Mouse (Mus musculus) MEL (cell line): Measurements from ENCODE around the gene Snd1. TPM values are rescaled to one million over a fixed set of nuclear protein-coding genes. Genes with fewer than 3 reads are reported as not detected.

Experiments used
- DNase-seq: peaks from one replicate; pipeline ENCODE4 v3.0.0; 2011; ENCODE audit warnings: low read depth, low spot score
- H3K27ac ChIP-seq: 2 replicates; pipeline ENCODE4 v1.5.1; 2012; ENCODE audit warnings: low read depth, mild to moderate bottlenecking, control low read depth, low read length, moderate library complexity; ENCODE audit not compliant: control insufficient read depth
- H3K27me3 ChIP-seq, 2 experiments: fragments of 150-350 bp in 1 of 2; sonication (generic) in 1 of 2; 2 replicates each; pipeline ENCODE4 v1.6.1; 2012; ENCODE audit warnings: low read length in 2 of 2, mild to moderate bottlenecking in 2 of 2, improper control_type of control experiment in 1 of 2, moderate library complexity in 1 of 2; ENCODE audit not compliant: insufficient read depth in 2 of 2, control insufficient read depth in 1 of 2
- H3K36me3 ChIP-seq, 2 experiments: 2 replicates each; pipeline ENCODE4 v1.6.1; 2012 to 2014; ENCODE audit warnings: low read length in 2 of 2, improper control_type of control experiment in 1 of 2, inconsistent platforms in 1 of 2, mild to moderate bottlenecking in 1 of 2; ENCODE audit not compliant: insufficient read depth in 2 of 2, control insufficient read depth in 1 of 2
- H3K4me1 ChIP-seq, 2 experiments: fragments of 150-350 bp in 1 of 2; sonication (generic) in 1 of 2; 2 replicates each; pipeline ENCODE4 v1.6.1; 2012; ENCODE audit warnings: low read length in 2 of 2, improper control_type of control experiment in 1 of 2, mild to moderate bottlenecking in 1 of 2; ENCODE audit not compliant: insufficient read depth in 2 of 2, control insufficient read depth in 1 of 2
- H3K4me3 ChIP-seq, 2 experiments: fragments of 150-350 bp in 1 of 2; sonication (generic) in 1 of 2; 2 replicates each; pipeline ENCODE4 v1.5.1; 2012; ENCODE audit warnings: low read depth in 2 of 2, low read length in 2 of 2, mild to moderate bottlenecking in 2 of 2, moderate library complexity in 2 of 2, control low read depth in 1 of 2, improper control_type of control experiment in 1 of 2; ENCODE audit not compliant: control insufficient read depth in 1 of 2, insufficient read depth in 1 of 2
- H3K79me2 ChIP-seq: 2 replicates; pipeline ENCODE4 v1.6.1; 2012; ENCODE audit warnings: mild to moderate bottlenecking, low read length, moderate library complexity; ENCODE audit not compliant: control insufficient read depth, poor library complexity, insufficient read depth
- H3K9ac ChIP-seq: 2 replicates; pipeline ENCODE4 v1.6.1; 2012; ENCODE audit warnings: low read depth, mild to moderate bottlenecking, control low read depth, low read length, moderate library complexity; ENCODE audit not compliant: control insufficient read depth, poor library complexity, severe bottlenecking
- H3K9me3 ChIP-seq: fragments of 150-350 bp; sonication (generic); replicated peaks from 2 replicates; pipeline ENCODE4 v1.6.1; 2012; ENCODE audit warnings: mild to moderate bottlenecking, low read length, improper control_type of control experiment, moderate library complexity; ENCODE audit not compliant: insufficient read depth
- BHLHE40 ChIP-seq: IDR thresholded peaks from 2 replicates; pipeline ENCODE4 v1.6.1; 2012; ENCODE audit warnings: low read depth, mild to moderate bottlenecking, inconsistent platforms, low read length, improper control_type of control experiment, borderline replicate concordance
- CTCF ChIP-seq, 3 experiments: IDR thresholded peaks in 2 of 3; conservative IDR thresholded peaks in 1 of 3; 2 replicates each; pipeline ENCODE4 v1.5.1; 2011 to 2012; ENCODE audit warnings: low read length in 3 of 3, low read depth in 2 of 3, mild to moderate bottlenecking in 2 of 3, improper control_type of control experiment in 1 of 3, inconsistent platforms in 1 of 3, mixed read lengths in 1 of 3, moderate library complexity in 1 of 3; ENCODE audit not compliant: control insufficient read depth in 1 of 3, insufficient read depth in 1 of 3, poor library complexity in 1 of 3, severe bottlenecking in 1 of 3
- ELF1 ChIP-seq: IDR thresholded peaks from 2 replicates; pipeline ENCODE4 v1.6.1; 2014; ENCODE audit warnings: low read depth, mild to moderate bottlenecking, inconsistent platforms, low read length, improper control_type of control experiment, moderate library complexity
- EP300 ChIP-seq, 2 experiments: IDR thresholded peaks; 2 replicates each; pipeline ENCODE4 v1.6.1; 2011; ENCODE audit warnings: improper control_type of control experiment in 2 of 2, low read length in 2 of 2, low read depth in 1 of 2, mild to moderate bottlenecking in 1 of 2
- ETS1 ChIP-seq: IDR thresholded peaks from 2 replicates; pipeline ENCODE4 v1.6.1; 2012; ENCODE audit warnings: low read depth, mild to moderate bottlenecking, inconsistent platforms, low read length, improper control_type of control experiment, moderate library complexity
- GABPA ChIP-seq: IDR thresholded peaks from 2 replicates; pipeline ENCODE4 v1.6.1; 2012; ENCODE audit warnings: low read depth, mild to moderate bottlenecking, inconsistent platforms, low read length, improper control_type of control experiment, moderate library complexity
- HCFC1 ChIP-seq: IDR thresholded peaks from 2 replicates; pipeline ENCODE4 v1.6.1; 2012; ENCODE audit warnings: low read depth, mild to moderate bottlenecking, inconsistent platforms, low read length, improper control_type of control experiment, moderate library complexity
- KAT2A ChIP-seq: conservative IDR thresholded peaks from 2 replicates; pipeline ENCODE4 v1.6.1; 2012; ENCODE audit warnings: low read depth, low read length, improper control_type of control experiment, inconsistent platforms
- MAFK ChIP-seq: IDR thresholded peaks from 2 replicates; pipeline ENCODE4 v1.6.1; 2011; ENCODE audit warnings: low read depth, mild to moderate bottlenecking, low read length, improper control_type of control experiment, borderline replicate concordance
- MAX ChIP-seq: IDR thresholded peaks from 2 replicates; pipeline ENCODE4 v1.6.1; 2011; ENCODE audit warnings: low read length, improper control_type of control experiment
- MAZ ChIP-seq: IDR thresholded peaks from 2 replicates; pipeline ENCODE4 v1.6.1; 2012; ENCODE audit warnings: low read depth, mild to moderate bottlenecking, inconsistent platforms, low read length, improper control_type of control experiment
- MEF2A ChIP-seq: IDR thresholded peaks from 2 replicates; pipeline ENCODE4 v1.6.1; 2014; ENCODE audit warnings: low read depth, mild to moderate bottlenecking, inconsistent platforms, low read length, improper control_type of control experiment; ENCODE audit not compliant: poor library complexity, insufficient replicate concordance, severe bottlenecking; ENCODE audit errors: extremely low read depth
- MXI1 ChIP-seq: IDR thresholded peaks from 2 replicates; pipeline ENCODE4 v1.6.1; 2011; ENCODE audit warnings: mild to moderate bottlenecking, low read depth, low read length, improper control_type of control experiment
- MYB ChIP-seq: IDR thresholded peaks from 2 replicates; pipeline ENCODE4 v1.6.1; 2011; ENCODE audit warnings: mild to moderate bottlenecking, low read depth, low read length, improper control_type of control experiment
- POLR2A ChIP-seq, 2 experiments: IDR thresholded peaks; 2 replicates each; pipeline ENCODE4 v1.6.1; 2011 to 2012; ENCODE audit warnings: low read length in 2 of 2, mild to moderate bottlenecking in 2 of 2, control low read depth in 1 of 2, improper control_type of control experiment in 1 of 2, low read depth in 1 of 2, moderate library complexity in 1 of 2; ENCODE audit not compliant: control insufficient read depth in 1 of 2, insufficient read depth in 1 of 2, poor library complexity in 1 of 2
- POLR2AphosphoS2 ChIP-seq: IDR thresholded peaks from 2 replicates; pipeline ENCODE4 v1.6.1; 2011; ENCODE audit warnings: low read length, improper control_type of control experiment
- POLR2AphosphoS5 ChIP-seq: IDR thresholded peaks from 2 replicates; pipeline ENCODE4 v1.6.1; 2012; ENCODE audit warnings: low read depth, borderline replicate concordance, mild to moderate bottlenecking, inconsistent platforms, low read length, moderate library complexity, mixed read lengths
- TAL1 ChIP-seq: IDR thresholded peaks from 2 replicates; pipeline ENCODE4 v1.6.1; 2012; ENCODE audit warnings: mild to moderate bottlenecking, inconsistent platforms, low read length, moderate library complexity, mixed read lengths
- USF1 ChIP-seq: IDR thresholded peaks from 2 replicates; pipeline ENCODE4 v1.6.1; 2014; ENCODE audit warnings: low read depth, mild to moderate bottlenecking, inconsistent platforms, low read length, improper control_type of control experiment, moderate library complexity
- ZKSCAN1 ChIP-seq: IDR thresholded peaks from 2 replicates; pipeline ENCODE4 v1.6.1; 2012; ENCODE audit warnings: low read depth, mild to moderate bottlenecking, inconsistent platforms, low read length, improper control_type of control experiment, moderate library complexity
- ZNF384 ChIP-seq: IDR thresholded peaks from 2 replicates; pipeline ENCODE4 v1.6.1; 2012; ENCODE audit warnings: low read depth, mild to moderate bottlenecking, inconsistent platforms, low read length, improper control_type of control experiment
- polyA plus RNA-seq, 2 experiments: library from polyadenylated mRNA; stranded (reverse) in 1 of 2; unstranded in 1 of 2; fragments of >175 nt in 1 of 2; fragments of >200 nt in 1 of 2; gene quantifications; 2 replicates each; pipeline versions ENCODE4 v1.2.1 to v1.2.4; 2012; ENCODE audit warnings: low replicate concordance in 2 of 2, low read depth in 1 of 2; ENCODE audit not compliant: insufficient read length in 2 of 2, insufficient read depth in 1 of 2, missing spikeins in 1 of 2
- total RNA-seq: library from RNA; depleted of rRNA; stranded (reverse); fragments of 300-350 nt; gene quantifications from 2 replicates; pipeline ENCODE4 v1.2.3, GENCODE M21; 2012

The Snd1 gene
- total and polyA plus RNA-seq, 3 experiments = 192 to 280 TPM; not detected in 1

GRCm38 (mm10) chr6:28521416-28521815, 46.5 kb downstream of the Snd1 start (continued):
- TF ChIP-seq MAFK (no peak), GABPA (no peak), MAZ (no peak), POLR2AphosphoS2 (no peak)

GRCm38 (mm10) chr6:28525589-28525988, 50.6 kb downstream of the Snd1 start:
- Histone ChIP-seq H3K36me3 (peaks cover 8 to 63% of the 10 kb centered on the region in 2 experiments), H3K27me3 (no peaks in the 10 kb centered on the region), H3K27ac (no peak overlapping the region), H3K9ac (no peak overlapping the region), H3K4me3 (no peak overlapping the region), H3K4me1 (peaks cover 0 to 6% of the 10 kb centered on the region in 2 experiments; a peak in 2 of 4 replicates), H3K9me3 (no peaks in the 10 kb centered on the region), H3K79me2 (no peaks in the 10 kb centered on the region)
- DNase-seq = no peak
- TF ChIP-seq CTCF (IDR thresholded peaks at IDR 0.05 in 2 of 3, conservative IDR thresholded peaks at IDR 0.05 in 1 of 3; ENCODE audit: control insufficient read depth in 1 of 3, insufficient read depth in 1 of 3, low read depth in 2 of 3, low read length in 3 of 3, poor library complexity in 1 of 3, severe bottlenecking in 1 of 3) (no peak), ETS1 (no peak), MYB (no peak), BHLHE40 (no peak), GABPA (no peak), ZNF384 (no peak), TAL1 (no peak), HCFC1 (no peak), MAX (no peak), POLR2AphosphoS2 (no peak), EP300 (IDR thresholded peaks at IDR 0.05; ENCODE audit: low read depth in 1 of 2, low read length in 2 of 2) (no peak), ELF1 (no peak)

- no peak overlapping the region for H3K27ac ChIP-seq
- TF ChIP-seq MEF2A (no peak), MXI1 (no peak), POLR2A (IDR thresholded peaks at IDR 0.05; ENCODE audit: control insufficient read depth in 1 of 2, insufficient read depth in 1 of 2, low read depth in 1 of 2, low read length in 2 of 2, poor library complexity in 1 of 2) (no peak), USF1 (no peak), ZKSCAN1 (no peak), POLR2AphosphoS5 (no peak), KAT2A (no peak)
- H3K4me3 ChIP-seq = no peak overlapping the region
- no peaks in the 10 kb centered on the region for H3K9me3 ChIP-seq
- no peak overlapping the region for H3K9ac ChIP-seq
- no peaks in the 10 kb centered on the region for H3K4me1 ChIP-seq
- no peak for DNase-seq
- H3K27me3 ChIP-seq = no peaks in the 10 kb centered on the region
- no peaks in the 10 kb centered on the region for H3K79me2 ChIP-seq
- H3K36me3 ChIP-seq = peaks cover 0 to 62% of the 10 kb centered on the region in 2 experiments; a peak in 2 of 4 replicates
Measured at GRCm38 (mm10) chr6:28527459-28527858, 52.5 kb downstream of the Snd1 start.
